Mouse (Mus musculus) limb, embryonic 14.5 days (tissue): Measurements from ENCODE around the gene Cacna1f. TPM values are rescaled to one million over a fixed set of nuclear protein-coding genes. Genes with fewer than 3 reads are reported as not detected.
A peak's percentile ranks its signal among the peaks of the same experiment; 100 is the strongest.

Experiments used
- ATAC-seq: fragments of 200-750 bp; cut with Nextera tagmentation; 2 replicates; pipeline ENCODE4 v1.8.0; 2017; ENCODE audit warnings: low read depth, moderate number of reproducible peaks, moderate TSS enrichment; ENCODE audit not compliant: low FRiP score
- DNase-seq: peaks from one replicate; pipeline ENCODE4 v3.0.0-alpha.2; 2015; ENCODE audit warnings: low spot score
- H3K27ac ChIP-seq: fragments of 300-500 bp; sonication (generic); replicated peaks from 2 replicates; pipeline ENCODE4 v1.5.1; 2014; ENCODE audit warnings: low read depth, mild to moderate bottlenecking, low read length, moderate library complexity, mixed read lengths
- H3K27me3 ChIP-seq: fragments of 300-500 bp; sonication (generic); 2 replicates; pipeline ENCODE4 v1.6.1; 2014; ENCODE audit warnings: low read length, mixed read lengths; ENCODE audit not compliant: control insufficient read depth, insufficient read depth
- H3K36me3 ChIP-seq: fragments of 300-500 bp; sonication (generic); 2 replicates; pipeline ENCODE4 v1.6.1; 2014; ENCODE audit warnings: mild to moderate bottlenecking, low read length, moderate library complexity, mixed read lengths; ENCODE audit not compliant: control insufficient read depth, insufficient read depth
- H3K4me1 ChIP-seq: fragments of 300-500 bp; sonication (generic); 2 replicates; pipeline ENCODE4 v1.6.1; 2014; ENCODE audit warnings: antibody characterized with exemption, low read length, mixed read lengths; ENCODE audit not compliant: control insufficient read depth, insufficient read depth
- H3K4me2 ChIP-seq: fragments of 300-500 bp; sonication (generic); replicated peaks from 2 replicates; pipeline ENCODE4 v1.6.1; 2014; ENCODE audit warnings: low read depth, mild to moderate bottlenecking, low read length, moderate library complexity; ENCODE audit not compliant: severe bottlenecking
- H3K4me3 ChIP-seq: fragments of 300-500 bp; sonication (generic); replicated peaks from 2 replicates; pipeline ENCODE4 v1.5.1; 2014; ENCODE audit warnings: low read length
- H3K9ac ChIP-seq: fragments of 300-500 bp; sonication (generic); 2 replicates; pipeline ENCODE4 v1.6.1; 2014; ENCODE audit warnings: mild to moderate bottlenecking, low read depth, low read length, moderate library complexity; ENCODE audit not compliant: severe bottlenecking
- H3K9me3 ChIP-seq: fragments of 300-500 bp; sonication (generic); 2 replicates; pipeline ENCODE4 v1.6.1; 2016; ENCODE audit warnings: low read length; ENCODE audit not compliant: control insufficient read depth
- POLR2A ChIP-seq: fragments of 200-500 bp; IDR thresholded peaks from 2 replicates; pipeline ENCODE4 v1.8.0; 2012; ENCODE audit warnings: inconsistent platforms, mild to moderate bottlenecking, moderate library complexity, borderline replicate concordance; ENCODE audit not compliant: insufficient read depth, insufficient read length; ENCODE audit errors: extremely low read depth
- WGBS: fragments of 180-500 bp; shearing (Covaris S2); extraction: QIAGEN DNeasy Blood & Tissue Kit; methylation state at CpG from one replicate; pipeline ENCODE4 v1.1.7; 2014; 5-methylcytosine and 5-hydroxymethylcytosine counted together
- polyA plus RNA-seq, 2 experiments: library from polyadenylated mRNA; depleted of rRNA in 1 of 2; stranded (reverse) in 1 of 2; unstranded in 1 of 2; fragments of >200 nt; fragmentation: Nextera tagmentation in 1 of 2; extraction: Ambion mirVana in 1 of 2; gene quantifications; 2 replicates each; pipeline versions ENCODE4 v1.2.1 to v1.2.3; 2012 to 2014

Gene Cacna1f
- polyA plus RNA-seq, 2 experiments: 0.04 TPM

DNA sequence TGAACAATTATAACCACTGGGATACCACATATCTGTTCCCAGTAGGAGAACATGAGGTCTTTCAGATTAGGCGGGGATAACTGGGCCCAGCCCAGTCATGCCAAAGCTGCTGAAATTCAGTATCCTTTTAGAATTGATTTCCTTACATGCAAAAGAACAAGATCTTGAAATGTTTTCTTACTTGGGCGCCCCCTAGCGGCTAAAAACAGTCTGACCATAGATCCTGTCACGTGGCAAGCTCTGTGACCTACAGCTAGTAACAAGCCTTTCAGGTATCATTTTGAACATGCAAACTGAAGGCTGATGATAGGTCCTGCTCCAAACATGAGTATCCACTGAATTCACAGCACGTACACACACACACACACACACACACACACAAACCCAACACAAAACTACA, 38.5 kb downstream of the Cacna1f start:
- no peak for ATAC-seq
- H3K4me3 ChIP-seq: no peak overlapping the region
- no peak overlapping the region for H3K9ac ChIP-seq
- no peak overlapping the region for H3K27ac ChIP-seq
- no peak overlapping the region for H3K4me2 ChIP-seq
- no peak for TF ChIP-seq POLR2A
- no peaks in the 10 kb centered on the region; the same call in 1 of the 2 replicates for H3K27me3 ChIP-seq
- no peaks in the 10 kb centered on the region for H3K9me3 ChIP-seq
- no peaks in the 10 kb centered on the region for H3K4me1 ChIP-seq
- 17% methylated on average over 5 of the region's 5 CpGs for WGBS
- H3K36me3 ChIP-seq: no peaks in the 10 kb centered on the region
- peak; percentile 66 for DNase-seq

DNA sequence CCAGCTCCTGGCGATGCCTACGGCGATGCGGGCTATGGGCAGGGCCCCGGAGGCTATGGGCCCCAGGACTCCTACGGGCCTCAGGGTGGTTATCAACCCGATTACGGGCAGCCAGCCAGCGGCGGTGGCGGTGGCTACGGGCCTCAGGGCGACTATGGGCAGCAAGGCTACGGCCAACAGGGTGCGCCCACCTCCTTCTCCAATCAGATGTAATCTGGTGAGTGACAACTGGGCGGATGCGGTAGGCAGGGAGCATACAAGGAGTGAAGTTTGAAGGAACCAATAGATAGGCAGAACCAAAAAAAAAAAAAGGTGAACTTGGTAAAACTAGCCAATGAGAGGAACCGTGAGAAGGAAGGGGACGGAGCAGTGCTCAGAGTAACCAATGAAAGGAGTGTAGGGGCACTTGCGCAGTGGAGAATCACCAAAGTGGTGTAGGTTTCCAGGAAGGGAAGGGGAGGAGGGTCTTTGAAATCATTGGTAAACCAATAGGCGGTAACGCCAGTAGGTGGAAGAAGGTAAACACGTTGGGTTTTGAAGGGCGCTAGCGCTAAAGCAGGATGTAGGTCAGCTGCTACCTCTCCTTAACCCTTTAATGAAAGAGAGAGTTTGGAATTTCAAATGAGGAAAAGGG, 41.9 kb downstream of the Cacna1f start:
- 14% methylated on average over 25 of the region's 25 CpGs for WGBS
- Histone ChIP-seq H3K4me2 (peak overlapping the region; percentile 54), H3K9ac (peak overlapping the region; percentile 61), H3K27ac (peak overlapping the region; percentile 58; the same call in 1 of the 2 replicates), H3K36me3 (no peaks in the 10 kb centered on the region), H3K27me3 (no peaks in the 10 kb centered on the region), H3K4me3 (peak overlapping the region; percentile 50), H3K4me1 (no peaks in the 10 kb centered on the region), H3K9me3 (no peaks in the 10 kb centered on the region)
- peak; percentile 98 for ATAC-seq
- peak; percentile 94 for DNase-seq
- TF ChIP-seq POLR2A: 0 out of 2 replicates have a peak, but pooled peaks have one; percentile 33

DNA sequence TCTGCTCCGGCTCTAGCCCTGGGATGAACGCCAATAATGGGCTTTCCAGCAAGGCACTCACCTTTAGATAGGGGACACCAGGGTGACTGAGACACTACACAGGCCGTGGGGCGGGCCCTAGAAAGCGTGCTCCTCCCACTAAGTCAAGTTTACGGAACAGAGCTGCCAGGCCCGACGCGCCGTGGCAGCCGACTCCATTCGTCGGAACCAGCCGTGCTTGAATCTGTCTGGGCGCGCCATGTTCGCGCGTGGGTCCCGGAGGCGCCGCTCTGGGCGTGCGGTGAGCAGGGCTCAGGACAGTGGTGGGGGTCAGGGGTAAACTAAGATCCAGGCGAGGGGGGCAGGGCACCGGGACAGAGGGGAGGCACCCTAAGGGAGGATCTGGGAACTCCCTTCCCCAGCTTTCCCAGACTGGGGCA, 50.3 kb downstream of the Cacna1f start, which contains the start of gene Prickle3:
Prickle3 (plus strand) TSS at position 40 of the 419 bp plus-strand sequence.
- 0 out of 2 replicates have a peak, but pooled peaks have one; percentile 24 for TF ChIP-seq POLR2A
- H3K4me2 ChIP-seq: peak within 1 kb of the TSS; percentile 46
- H3K4me1 ChIP-seq: no peaks in the 10 kb centered on the region
- ATAC-seq: peak; percentile 68; the same call in 1 of the 2 replicates
- no peaks in the 10 kb centered on the region for H3K27me3 ChIP-seq
- H3K4me3 ChIP-seq: peak within 1 kb of the TSS; percentile 44
- no peaks in the 10 kb centered on the region for H3K36me3 ChIP-seq
- DNase-seq: no peak
- no peaks in the 10 kb centered on the region for H3K9me3 ChIP-seq
- 13% methylated on average over 26 of the region's 26 CpGs for WGBS
- peak within 1 kb of the TSS; percentile 38; the same call in 1 of the 2 replicates for H3K27ac ChIP-seq
- H3K9ac ChIP-seq: peak within 1 kb of the TSS; percentile 66

DNA sequence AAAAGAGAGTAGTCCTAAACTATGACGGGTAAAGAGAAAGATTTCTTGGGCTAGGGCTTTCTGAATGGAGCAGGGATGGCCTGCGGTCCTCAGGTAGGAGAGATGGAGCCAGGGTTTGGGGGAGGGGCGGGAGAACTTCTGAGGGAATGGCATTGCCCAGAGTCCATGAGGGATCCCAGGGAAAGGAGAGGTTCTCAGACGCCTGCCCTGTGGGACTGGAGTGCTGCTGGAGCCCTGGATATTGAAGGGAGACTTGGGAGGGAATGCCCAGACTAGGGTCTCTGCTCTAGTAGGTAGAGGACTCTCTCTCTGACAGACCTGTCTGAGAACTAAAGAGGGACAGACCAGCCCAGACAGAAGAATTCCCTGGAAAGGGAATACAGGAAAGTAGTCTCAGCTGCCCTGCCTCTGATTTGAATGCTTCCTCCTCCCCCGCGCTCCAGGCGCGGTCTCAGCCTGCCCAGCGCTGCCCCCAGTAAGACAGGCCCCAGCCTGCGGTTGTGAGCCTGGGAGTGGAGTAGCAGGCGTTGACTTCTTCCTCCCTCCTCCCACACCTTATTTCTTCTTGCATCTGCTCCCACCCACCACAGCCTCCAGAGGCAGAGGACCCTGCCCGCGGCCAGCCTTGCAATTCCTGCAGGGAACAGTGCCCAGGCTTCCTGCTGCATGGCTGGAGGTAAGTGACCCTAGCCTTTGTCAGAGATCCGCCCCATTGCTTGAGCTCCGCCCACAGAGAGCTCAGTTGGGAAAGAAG, 51.3 kb downstream of the Cacna1f start:
- peak overlapping the region; percentile 66; the same call in 1 of the 2 replicates for H3K9ac ChIP-seq

DNA sequence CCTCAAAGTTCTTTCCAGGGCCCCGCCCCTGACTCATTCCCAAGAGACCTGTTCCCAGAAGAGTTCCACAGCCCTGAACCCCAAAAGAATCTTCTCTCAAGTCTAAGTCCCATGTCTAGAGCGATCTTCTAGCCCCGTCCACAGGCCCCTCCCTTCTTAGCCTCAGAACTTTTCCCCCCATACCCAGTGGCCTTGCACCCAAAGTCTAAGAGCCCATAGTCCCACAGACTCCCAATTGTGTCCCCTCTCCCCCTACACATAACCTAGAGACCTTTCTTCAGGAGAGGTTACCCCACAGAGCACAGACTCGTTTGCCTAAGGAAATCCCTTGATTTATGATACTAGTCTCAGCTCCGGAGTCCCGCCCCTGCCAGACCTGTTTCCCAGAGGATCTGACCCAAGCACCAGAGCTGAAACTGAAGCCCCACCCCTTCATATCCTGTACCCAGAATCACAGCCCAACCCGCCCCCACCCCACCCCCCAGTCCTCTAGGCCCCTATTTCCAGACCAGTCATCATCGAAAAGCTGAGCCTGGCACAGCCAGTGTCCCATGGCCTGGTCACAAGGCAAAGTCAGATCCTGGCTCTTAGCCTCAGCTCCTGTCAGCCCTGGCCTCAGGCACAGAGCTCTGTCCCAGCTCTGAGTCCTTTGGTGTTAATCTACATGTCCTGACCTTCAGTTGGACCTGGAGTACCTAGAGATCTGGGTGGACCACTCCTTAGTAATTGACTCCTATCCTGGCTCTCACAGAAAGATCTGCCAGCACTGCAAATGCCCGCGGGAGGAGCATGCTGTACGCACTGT, 52.1 kb downstream of the Cacna1f start:
- no peak overlapping the region for H3K27ac ChIP-seq
- DNase-seq (no peak), ATAC-seq (0 out of 2 replicates have a peak, but pooled peaks have one; percentile 12)
- H3K9ac ChIP-seq: no peak overlapping the region
- 43% methylated on average over 11 of the region's 11 CpGs for WGBS
- no peaks in the 10 kb centered on the region for H3K4me1 ChIP-seq
- H3K27me3 ChIP-seq: no peaks in the 10 kb centered on the region
- TF ChIP-seq POLR2A: no peak
- no peaks in the 10 kb centered on the region for H3K9me3 ChIP-seq
- H3K4me3 ChIP-seq: peak overlapping the region; percentile 44
- H3K4me2 ChIP-seq: peak overlapping the region; percentile 46; the same call in 1 of the 2 replicates
- H3K36me3 ChIP-seq: 0 out of 2 replicates have a peak, but pooled peaks cover 3% of the 10 kb centered on the region

More for the DNA sequence above, 51.3 kb downstream of the Cacna1f start:
- H3K4me3 ChIP-seq: peak overlapping the region; percentile 44
- no peaks in the 10 kb centered on the region for H3K27me3 ChIP-seq
- ATAC-seq (no peak), DNase-seq (no peak)
- no peaks in the 10 kb centered on the region for H3K9me3 ChIP-seq
- no peak for TF ChIP-seq POLR2A
- no peaks in the 10 kb centered on the region for H3K36me3 ChIP-seq
- no peaks in the 10 kb centered on the region for H3K4me1 ChIP-seq
- 22% methylated on average over 10 of the region's 15 CpGs for WGBS
- no peak overlapping the region for H3K27ac ChIP-seq
- peak overlapping the region; percentile 46 for H3K4me2 ChIP-seq
